Mouse (Mus musculus) skeletal muscle tissue, adult 2 months (tissue): Measurements from ENCODE around the gene Dclre1a.
"Not testable (repeated sequence)": the region's sequence is repeated elsewhere in the genome, so short reads cannot be mapped to it uniquely, and the experiment has no call there.

Source experiments
- DNase-seq: peaks from one replicate; pipeline ENCODE4 v3.0.0-alpha.2; 2012; ENCODE audit warnings: low read depth, low spot score

Gene Dclre1a

DNA sequence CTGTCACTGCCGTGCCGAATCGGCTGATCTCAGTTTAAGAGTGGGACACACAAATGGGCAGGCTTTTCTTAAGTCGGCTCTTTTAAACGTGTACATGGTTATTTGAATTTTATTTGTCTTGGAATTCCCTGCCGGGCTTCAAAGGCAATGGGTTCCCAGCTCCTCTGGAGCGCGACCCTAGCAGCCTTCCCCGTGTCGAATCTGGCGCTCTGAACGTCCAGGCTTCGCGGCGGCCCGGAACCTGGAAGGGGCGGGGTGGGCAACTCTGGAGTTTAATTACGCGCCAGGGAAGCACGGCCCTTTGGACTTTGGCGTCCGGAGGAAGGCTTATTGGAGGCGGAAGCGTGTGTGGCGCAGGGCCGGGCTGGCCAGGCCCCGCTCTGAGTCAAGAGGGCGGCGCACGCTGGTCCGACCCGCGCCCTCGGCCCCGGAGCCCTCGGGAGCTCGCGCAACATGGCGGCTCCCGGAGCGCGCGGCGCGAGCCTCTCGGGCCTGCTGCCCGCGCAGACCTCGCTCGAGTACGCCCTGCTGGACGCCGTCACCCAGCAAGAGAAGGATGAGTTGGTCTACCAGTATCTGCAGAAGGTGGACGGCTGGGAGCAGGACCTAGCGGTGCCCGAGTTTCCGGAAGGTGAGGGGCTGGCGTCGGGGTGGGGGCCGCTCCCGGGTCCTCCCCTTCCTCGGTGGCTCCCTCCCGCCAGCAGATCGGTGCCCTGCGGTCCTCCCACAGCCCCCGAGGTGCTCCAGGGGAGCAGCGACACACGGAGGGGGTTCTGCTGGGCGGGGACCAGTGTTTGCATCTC is 409 bp upstream of the Dclre1a start, which contains the start of gene Nhlrc2:
TSS of gene Nhlrc2 (plus strand) at position 32 of the 803 bp plus-strand sequence.
- peak; percentile 81 for DNase-seq

DNA sequence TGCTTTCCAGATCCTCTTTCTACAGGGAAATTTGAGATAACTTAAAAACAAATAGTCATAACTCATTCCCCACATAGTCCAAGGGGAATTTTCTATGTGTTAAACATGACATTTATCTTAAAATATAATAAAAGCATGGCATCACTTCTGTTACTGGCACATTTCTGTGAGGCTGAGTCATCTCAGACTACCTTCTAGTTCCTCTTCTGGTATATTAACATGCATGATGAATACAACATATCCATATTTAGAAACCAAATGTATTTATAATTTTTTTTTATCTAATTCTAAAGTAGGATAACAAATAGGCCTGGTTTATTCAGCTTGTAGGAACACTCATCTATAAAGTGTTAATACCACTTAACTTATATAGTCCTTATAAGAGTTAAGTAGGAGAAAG is 2.0 kb downstream of the Dclre1a start:
- DNase-seq = no peak

DNA sequence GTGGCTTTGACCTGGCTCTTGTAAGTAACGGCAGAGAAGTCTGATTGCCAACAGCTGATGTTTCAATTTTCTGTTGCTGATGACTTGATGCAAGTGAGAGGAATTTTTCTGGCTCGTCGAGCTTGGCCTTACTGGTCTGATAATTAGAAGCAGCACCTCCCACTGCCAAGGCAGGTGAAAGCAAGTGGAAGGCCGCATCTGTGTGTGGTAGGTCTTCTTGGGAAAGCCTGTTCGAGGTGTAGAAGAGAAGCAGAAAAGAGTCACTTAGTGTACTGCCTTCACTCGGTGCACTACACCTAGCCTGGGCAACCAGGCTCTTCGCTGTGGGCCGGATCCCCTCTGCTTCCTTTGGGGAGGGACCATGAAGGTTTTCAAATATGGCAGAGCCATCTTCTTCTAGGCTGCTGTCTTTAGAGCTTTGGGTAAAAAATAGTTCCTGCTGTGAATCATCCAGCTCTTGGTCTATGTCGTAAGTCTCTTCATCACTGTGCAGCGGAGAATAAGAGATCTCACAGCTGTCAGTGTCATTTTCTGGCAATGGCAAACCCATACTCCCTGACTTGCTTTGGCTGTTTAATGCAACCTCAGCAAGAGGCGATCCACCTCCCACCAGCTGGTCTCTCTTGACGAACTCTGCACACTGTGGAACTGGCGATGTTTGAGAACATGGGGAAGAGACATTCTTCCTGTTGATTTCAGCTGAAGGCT is 3.2 kb downstream of the Dclre1a start:
- DNase-seq = no peak

DNA sequence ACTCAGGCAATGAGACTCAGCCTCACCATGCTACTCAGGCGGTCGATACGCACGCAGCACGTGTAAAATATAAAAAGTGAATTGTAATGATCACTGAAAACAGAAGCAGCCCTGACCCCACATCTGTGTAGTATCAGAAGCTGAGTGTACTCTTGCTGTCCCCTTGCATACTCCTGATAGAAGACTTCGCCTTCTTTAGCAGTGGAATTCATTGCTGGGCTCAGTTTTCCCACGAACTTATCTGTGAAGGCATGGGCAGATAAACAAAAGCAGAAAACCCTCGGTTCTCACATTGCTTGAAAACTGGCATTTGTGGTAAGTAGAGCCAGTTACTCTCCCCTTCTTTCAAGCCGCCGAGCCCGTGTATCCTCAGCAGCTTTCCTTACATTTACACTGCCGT is 4.7 kb downstream of the Dclre1a start:
- no peak for DNase-seq

DNA sequence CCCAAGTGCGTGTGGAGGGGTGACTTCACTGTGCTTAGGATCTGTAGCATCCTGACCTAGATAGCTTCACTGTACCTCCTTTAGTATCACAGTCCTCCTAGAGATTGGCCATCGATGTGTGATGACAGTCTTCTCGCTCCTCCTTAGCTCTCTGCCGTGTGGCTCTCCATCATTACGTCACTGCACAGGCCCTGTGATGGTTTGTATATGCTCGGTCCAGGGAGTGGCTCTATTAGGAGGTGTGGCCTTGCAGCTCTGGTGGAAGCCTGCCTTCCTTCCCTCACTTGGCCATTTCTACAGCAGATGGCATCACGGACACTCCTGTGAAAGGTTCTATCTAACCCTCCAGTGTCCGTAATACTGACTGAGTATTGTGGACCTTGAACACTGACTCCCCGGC is 12.3 kb downstream of the Dclre1a start:
- DNase-seq = no peak

DNA sequence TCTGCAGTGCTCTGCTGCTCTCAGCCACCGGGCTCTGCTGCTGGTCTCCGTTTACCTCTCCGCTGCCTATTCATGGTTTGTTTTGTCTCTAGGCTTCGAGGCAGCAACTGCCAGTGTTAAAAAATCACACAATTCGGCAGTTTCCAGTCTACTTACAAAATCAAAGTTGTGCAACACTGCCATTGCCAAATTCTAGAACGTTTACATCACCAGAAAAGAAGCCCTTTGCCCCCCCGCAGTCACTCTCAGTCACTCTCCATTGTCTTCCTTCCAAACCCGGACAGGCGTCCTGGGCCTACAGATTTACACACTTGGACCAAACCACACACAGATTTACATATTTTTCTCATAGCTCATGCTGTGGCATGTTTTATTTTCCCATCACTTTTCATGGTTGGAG is 13.0 kb downstream of the Dclre1a start:
- DNase-seq = no peak

DNA sequence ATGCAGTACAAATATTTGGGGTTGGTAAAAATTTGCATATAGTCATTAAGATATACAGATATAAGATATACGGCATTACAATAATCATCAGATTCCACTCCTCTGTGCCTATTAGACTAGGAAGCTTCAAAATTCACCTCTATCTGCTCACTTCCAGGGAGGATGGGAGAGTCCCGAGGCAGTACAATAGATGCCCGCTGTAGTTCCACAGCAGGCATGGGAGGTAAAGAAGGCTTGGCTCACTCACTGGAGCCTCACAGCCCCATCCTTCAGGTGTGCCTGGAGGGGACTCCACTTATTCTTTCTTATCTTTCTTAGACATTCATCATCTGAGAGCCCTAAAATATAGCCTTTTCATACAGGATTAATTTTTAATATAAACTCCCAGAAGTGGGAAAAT is 13.7 kb downstream of the Dclre1a start:
- no peak for DNase-seq

DNA sequence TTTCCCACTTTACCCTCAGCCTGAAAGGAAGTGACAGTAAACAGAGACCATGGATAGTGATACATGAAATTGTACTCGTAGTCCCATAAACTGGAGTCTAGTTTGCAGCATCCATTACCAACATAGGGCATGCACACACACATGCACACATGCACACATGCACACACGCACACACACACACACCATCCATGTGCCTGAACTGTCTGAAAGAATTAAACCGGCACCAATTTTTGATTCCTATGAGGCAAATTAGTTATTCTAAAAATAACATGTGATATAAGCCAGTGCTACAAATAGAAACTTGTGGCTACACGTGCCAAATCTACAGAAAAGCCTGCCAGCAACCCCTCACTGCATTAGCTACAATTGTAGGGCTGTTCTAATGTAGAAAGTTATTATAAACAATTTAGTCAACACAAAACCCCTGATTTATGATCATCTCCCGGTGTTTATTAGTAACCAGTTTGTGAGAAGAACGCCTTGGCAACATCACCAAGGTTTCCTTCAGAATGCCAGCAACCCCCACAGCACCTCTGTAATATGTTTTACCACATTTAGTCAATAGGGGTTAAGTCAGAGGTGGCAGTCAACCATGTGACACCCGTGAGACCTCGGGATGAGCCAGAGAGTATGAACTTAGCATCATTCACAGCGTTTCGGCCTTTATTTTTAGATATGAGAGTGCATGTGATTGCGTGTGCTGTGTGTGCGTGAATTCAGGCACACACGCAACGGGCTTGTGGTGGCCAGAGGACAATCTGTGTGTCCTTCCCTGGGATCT is 14.5 kb downstream of the Dclre1a start:
- no peak for DNase-seq

DNA sequence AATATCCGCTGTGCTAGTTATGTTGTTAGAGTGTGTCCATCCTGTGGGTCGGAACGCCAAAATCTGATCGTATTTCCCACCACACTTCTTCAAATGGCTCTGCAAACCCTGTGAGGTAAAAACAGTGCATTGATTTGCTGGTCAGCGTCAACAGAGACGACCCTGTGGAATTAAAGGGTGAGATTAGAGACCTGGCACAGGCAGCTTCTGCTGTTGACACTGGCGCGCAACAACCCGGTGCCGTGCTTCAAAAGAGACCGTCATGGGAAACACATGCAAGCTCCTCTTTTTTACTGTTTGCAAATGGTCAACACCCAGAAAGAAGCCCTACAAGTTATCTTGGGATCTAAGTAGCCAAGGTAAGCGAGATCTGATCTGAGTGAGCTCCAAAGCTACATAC is 16.8 kb downstream of the Dclre1a start:
- DNase-seq = no peak

DNA sequence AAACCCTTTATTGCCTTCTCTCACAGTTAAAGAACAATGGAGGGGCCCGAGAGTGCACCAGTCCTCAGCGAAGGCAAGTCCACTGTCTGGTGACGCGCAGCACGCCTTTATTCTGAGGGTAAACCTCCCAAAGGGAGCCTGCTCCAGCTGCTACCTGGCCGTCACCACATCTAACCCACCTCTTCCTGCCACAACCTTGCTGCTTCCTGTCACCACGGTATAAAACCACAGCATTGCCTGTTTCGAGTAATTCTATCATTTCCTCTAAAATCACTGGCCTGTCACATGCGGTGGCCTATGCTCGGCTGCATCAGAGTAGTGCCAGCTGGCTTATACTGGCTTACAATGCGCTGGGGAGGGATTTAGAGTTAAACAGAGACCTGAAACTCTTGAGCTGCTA is 17.5 kb downstream of the Dclre1a start:
- DNase-seq = not testable (repeated sequence)

DNA sequence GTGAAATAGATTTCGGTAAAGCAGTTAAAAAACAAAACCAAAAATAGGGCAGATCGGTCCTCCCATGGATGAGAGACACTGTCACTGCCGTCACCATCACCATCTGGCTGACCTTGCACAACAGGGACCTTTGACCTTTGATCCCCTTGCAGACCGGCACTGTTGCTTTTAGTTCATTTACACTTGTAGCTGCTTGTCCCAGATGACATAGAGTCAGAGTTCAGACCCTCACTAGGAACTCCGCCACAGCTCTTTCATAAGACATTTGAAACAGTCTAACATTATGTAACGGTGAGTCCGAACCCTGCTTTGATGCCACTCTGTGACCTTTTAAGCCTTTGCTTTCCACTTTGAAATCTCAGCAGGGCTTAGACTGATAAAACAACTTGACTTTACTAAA is 28.6 kb downstream of the Dclre1a start:
- DNase-seq = not testable (repeated sequence)

DNA sequence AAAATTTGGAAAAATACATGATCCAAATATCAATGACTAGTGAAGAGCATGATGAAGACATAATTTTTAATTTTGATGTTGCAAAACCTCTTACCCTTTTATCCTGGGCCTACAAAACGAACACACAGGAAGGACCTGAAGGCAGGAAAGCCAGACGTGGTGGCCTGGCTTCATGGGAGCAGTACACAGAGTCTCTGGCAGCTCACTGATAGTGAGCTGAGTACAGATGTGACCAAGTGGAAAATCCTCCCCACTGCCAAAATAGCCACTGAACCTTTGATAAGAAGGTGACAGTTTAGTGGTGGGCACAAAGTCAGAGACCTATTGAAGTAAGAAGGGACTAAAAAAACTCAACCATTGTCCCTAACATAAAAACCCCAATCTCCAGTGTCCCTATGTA is 34.5 kb downstream of the Dclre1a start:
- DNase-seq = not testable (repeated sequence)

DNA sequence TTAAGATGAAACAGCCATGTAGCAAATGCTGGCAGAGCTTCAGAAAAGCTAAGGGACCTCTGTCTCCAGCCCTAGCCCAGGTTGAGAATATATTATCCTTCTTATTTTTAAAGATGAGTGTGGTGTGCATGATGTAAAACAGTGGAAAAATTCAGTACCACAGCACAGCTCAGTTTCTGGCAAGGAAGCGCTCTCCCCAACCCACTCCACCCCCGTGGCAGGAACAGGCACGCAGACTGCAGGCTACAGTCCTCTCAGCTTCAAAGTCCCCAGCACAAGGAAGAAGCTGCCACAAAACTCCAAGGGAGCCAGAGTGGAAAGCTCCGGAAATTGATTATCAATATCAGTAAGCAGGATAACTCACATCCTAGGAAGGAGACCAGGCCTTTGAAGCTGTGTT is 36.8 kb downstream of the Dclre1a start:
- DNase-seq = not testable (repeated sequence)

DNA sequence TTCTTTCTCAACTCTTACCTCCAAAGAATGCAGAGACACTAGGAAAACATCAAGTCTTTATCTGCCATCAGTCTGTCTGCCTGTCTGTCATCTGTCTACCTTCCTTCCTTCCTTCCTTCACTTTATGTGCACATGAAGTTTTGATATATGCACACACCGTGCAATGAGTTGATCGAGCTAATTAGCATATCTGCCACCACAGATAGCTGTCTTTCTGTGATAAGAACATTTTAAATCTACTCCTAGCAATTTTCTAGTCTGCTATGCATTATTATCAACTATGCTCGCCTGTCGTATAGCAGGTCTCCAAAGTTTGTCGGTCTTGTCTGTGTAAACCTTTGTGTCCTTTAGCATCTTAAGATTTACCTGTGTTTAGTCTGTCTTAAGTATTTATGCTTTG is 44.5 kb downstream of the Dclre1a start:
- DNase-seq = not testable (repeated sequence)

DNA sequence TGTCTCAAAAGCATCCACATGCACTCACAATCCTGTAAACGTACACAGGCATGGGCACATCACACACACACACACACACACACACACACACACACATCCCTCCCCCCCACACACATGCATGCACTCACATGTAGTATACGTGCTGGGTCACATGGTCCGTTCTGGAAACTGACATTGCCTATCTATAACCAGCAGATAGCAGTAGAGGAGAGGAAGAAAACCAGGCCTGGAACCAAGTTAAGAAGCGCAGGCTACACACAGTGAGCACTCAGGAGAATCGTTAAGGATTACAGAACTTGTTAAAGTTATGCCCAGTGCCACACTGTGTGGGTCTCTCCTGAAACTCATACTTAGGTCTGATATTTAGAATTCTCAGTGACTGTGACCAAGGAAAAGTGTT is 45.0 kb downstream of the Dclre1a start:
- DNase-seq = not testable (repeated sequence)

DNA sequence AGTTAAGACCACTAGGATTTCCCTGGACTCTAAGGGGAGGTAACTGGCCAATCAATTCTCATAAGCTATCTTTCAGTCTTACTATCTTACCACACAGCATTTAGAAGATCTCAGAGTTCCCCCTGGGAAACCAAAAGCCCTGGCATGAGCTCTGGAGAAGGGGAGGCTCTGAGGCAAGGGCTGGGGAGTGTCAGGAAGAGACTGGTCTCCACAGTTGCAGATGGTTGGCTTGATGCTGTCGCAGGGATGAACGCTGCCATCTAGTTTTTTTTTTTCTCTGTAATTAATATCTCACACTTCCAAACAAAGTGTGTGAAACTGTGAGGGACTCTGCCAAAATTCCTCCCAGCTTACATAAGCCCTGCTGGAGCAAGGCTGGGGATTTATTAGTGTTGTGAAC is 53.9 kb downstream of the Dclre1a start:
- DNase-seq = not testable (repeated sequence)

DNA sequence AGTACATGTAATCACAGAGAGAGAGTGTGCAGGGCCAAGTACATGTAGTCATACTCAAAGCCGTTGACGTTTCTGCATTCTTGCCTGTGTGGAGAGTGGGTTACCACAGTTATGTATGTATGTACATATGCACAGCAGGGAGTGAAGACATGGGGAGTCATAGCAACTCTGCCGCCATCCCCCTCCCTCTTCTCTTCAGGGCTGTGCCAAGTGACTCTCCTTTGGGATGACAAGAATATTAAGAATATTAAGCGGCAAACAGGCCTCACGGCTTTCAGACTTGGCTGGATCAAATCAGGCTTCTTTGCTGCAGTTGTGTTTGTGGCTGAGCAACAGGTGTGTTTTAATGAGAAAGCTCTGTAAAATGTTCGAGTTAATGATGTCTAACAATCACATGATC is 58.4 kb downstream of the Dclre1a start:
- DNase-seq = no peak

DNA sequence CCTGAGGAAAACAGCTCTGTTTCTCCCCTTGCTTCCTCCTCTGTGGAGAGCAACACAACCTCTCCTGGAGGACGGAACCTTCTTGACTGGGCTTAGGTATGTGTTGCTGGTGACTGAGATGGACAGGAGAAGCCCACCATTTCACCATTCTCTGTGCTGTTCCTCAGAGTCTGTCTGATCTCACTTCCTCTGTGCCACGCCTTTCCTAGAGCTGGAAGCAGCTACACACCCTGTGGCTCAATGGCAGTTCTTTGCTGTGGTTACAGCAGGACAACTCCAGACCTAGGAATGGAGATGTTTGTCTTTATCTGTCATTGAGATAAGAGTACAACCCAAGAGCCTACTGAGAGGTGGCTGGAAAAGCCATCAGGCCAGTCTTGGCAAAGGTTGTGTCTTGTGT is 60.7 kb downstream of the Dclre1a start:
- DNase-seq = no peak

DNA sequence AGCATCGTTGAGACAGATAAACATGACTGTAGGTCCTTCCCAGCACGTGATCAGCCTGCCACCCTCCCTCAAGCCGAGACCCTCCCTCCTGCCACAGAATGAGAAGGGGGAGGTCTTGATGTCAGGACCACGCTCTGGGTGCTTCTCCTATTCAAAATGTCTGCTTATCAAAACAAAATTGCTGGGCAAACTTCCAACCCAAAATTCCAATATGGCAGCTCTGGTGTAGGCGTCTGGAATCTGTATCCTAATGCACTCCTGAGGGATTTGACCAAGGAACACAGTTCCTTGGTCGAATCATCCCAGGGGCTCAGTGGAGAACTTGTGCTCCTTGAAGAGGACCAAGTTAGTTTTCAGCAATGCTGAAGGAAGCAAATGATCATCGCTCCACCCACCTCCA is 61.1 kb downstream of the Dclre1a start:
- no peak for DNase-seq

DNA sequence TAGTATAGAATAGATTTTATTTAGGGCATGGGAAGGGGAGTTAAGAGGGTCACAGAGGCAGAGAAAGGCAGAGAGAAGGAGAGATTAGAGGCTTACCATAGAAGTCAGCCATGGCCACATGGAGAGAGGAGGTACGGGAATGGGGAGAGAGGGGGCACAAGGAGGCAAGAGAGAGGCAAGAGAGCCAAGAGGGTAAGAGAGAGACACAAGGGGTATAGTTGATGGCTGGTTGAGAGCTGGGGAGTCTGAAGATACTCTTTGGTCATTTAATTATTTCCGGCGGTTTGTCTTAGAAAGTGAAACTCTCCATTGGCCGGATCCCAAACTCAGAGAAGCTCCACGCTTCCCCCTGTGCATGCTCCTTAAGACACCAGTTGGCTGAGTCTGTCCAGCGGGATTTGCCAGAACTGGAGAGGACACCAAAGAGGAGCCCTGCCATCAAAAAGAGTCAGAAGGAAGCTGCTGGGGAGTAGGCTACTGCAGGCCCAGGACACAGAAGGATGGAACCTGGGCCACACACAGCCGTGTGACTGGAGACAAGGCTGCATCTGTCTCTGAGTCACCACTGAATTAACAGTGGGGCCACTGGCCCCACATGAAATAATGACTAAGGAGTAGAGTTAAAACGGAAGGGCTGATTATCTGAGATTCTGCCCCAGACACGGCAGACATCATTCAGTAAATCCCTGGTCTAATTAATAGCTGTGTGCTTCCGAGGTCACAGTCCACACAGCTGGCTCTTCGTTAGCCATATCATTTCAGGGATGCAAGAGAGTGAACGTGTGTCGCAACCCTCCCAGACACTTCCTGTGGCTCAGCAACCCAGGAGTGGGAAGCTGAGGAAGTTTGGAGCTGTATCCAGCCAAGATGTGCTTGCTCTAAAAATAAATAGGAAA is 62.4 kb downstream of the Dclre1a start:
- DNase-seq = peak; percentile 12

DNA sequence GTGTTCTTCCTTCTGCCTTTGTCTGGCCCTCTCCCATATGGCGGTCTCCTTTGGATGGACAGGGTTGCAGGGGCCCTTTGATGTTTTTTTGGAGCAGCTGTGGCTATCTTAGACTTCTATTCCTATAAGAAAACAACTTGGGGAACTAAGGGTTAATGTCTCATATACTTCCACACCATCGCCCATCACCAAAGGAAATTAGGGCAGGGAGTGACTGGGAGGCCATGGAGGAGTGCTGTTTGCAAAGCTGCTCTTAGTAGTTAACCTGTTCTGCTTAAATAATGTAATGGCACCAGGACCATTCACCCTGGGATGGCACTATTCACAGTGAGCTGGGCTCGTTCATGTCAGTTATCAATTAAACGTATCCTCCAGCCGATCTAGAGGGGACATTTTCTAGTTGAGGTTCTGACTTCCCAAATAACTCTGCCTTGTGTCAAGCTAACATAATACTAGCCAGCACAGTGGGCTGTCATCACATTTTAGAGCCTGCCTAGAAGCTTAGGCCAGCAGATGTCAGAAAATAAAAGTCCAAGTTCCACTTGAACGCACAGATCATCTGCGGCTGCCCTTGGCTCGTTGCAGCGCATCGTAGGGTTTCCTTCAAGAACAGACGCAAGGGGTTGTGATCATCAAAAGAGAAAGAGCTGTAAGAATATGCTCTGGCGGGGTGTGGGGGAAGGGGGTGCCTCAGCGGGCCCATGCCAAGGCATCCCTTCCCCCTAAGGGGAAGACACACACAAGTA is 63.2 kb downstream of the Dclre1a start:
- DNase-seq = no peak
